Mouse (Mus musculus): Measurements from ENCODE around the gene Lyrm1. TPM values are rescaled to one million over a fixed set of nuclear protein-coding genes. Genes with fewer than 3 reads are reported as not detected.

Lyrm1 gene
- total and polyA plus RNA-seq, 3 experiments: 4.6 to 10.9 (median 7.9) TPM

DNA sequence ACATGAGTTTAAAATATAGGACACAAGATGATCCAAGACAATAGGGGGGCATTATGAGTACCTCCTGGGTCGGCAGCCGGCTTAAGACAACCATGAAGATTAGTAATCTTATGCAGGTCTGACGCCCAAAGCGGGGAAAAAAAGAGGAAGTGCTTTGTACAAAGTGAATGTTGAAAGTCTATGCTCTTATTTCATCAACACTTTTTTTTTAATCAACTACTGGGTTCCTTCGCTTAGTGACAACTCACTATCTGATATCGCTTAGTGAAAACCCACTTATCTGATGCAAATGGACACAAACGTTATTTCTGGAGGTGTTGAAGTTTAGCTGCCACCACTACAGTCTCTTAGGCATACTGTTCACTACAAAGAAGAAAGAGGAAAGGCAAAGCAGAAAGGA is 81.9 kb downstream of the Lyrm1 start:
- Histone ChIP-seq H3K9ac (ENCODE audit: insufficient read depth, low read depth) (no peak overlapping the region), H3K36me3 (replicated peaks in 1 of 2; ENCODE audit: control insufficient read depth in 1 of 2, insufficient read depth in 1 of 2, low read length in 1 of 2) (no peaks in the 10 kb centered on the region), H3K4me2 (ENCODE audit: insufficient read depth, low read depth, poor library complexity, severe bottlenecking) (no peak overlapping the region), H3K4me3 (replicated peaks in 1 of 3; ENCODE audit: low read depth in 2 of 3, low read length in 2 of 3, poor library complexity in 1 of 3) (no peak overlapping the region), H3K79me2 (replicated peaks; ENCODE audit: control insufficient read depth, extremely low read depth, insufficient read depth, poor library complexity, severe bottlenecking) (no peaks in the 10 kb centered on the region), H3K27me3 (replicated peaks) (no peaks in the 10 kb centered on the region), H3K27ac (ENCODE audit: insufficient read depth, low read depth) (no peak overlapping the region), H3K9me3 (replicated peaks; ENCODE audit: low read length) (peaks cover 4% of the 10 kb centered on the region), H3K4me1 (ENCODE audit: control insufficient read depth in 1 of 2, insufficient read depth in 2 of 2) (peaks cover 8 to 12% of the 10 kb centered on the region in 2 experiments; a peak in 3 of 4 replicates)
- TF ChIP-seq ELF1 (IDR thresholded peaks at IDR 0.05; ENCODE audit: low read depth, low read length): peak; percentile 21; the same call in 1 of the 2 replicates
- TF ChIP-seq ZNF384 (IDR thresholded peaks at IDR 0.05; ENCODE audit: low read depth, low read length): peak; percentile 85
- peak; percentile 46; the same call in 1 of the 2 replicates for TF ChIP-seq IRF4 (IDR thresholded peaks at IDR 0.05; ENCODE audit: low read depth, low read length)
- no peak for TF ChIP-seq MXI1 (IDR thresholded peaks at IDR 0.05; ENCODE audit: low read depth, low read length)
- TF ChIP-seq EP300 (IDR thresholded peaks at IDR 0.05; ENCODE audit: low read length): peak; percentile 52; the same call in 1 of the 2 replicates
- no peak for TF ChIP-seq RAD21 (IDR thresholded peaks at IDR 0.05; ENCODE audit: low read depth, low read length)
- dilution Hi-C loops (cut with MboI; ENCODE audit: extremely low pct_ligation_motif_present, extremely low pct_unique_long_range_greater_than_20kb, low sequenced_read_pairs): no loop called here
- in situ Hi-C loops (cut with MboI; ENCODE audit: low pct_ligation_motif_present, low pct_unique_long_range_greater_than_20kb, low sequenced_read_pairs): no loop called here
- peak; percentile 40 for DNase-seq (ENCODE audit: extremely low read depth)

DNA sequence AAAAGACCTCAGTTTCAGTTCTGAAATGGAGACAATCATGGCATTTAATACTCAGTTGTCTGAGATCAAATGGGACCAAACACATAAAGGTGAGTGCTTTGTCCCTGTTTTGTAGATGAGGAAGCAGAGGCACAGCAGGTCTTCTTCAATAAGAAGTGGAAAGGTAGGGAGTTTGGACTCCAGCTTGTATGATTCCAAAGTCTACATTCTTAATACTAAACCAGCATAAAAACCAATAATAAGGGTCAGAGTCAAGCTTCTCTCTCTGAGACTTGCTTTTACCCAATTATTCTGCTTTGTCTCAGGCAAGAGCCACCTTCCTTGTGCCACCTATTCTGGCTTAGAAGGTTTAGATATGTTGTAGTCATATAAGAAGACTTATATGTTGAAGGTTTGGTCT is 82.9 kb downstream of the Lyrm1 start:
- Histone ChIP-seq H3K36me3 (replicated peaks in 1 of 2; ENCODE audit: control insufficient read depth in 1 of 2, insufficient read depth in 1 of 2, low read length in 1 of 2) (no peaks in the 10 kb centered on the region), H3K79me2 (replicated peaks; ENCODE audit: control insufficient read depth, extremely low read depth, insufficient read depth, poor library complexity, severe bottlenecking) (no peaks in the 10 kb centered on the region), H3K4me2 (ENCODE audit: insufficient read depth, low read depth, poor library complexity, severe bottlenecking) (no peak overlapping the region), H3K4me3 (replicated peaks in 1 of 3; ENCODE audit: low read depth in 2 of 3, low read length in 2 of 3, poor library complexity in 1 of 3) (no peak overlapping the region), H3K9me3 (replicated peaks; ENCODE audit: low read length) (peaks cover 5% of the 10 kb centered on the region), H3K9ac (ENCODE audit: insufficient read depth, low read depth) (no peak overlapping the region), H3K4me1 (ENCODE audit: control insufficient read depth in 1 of 2, insufficient read depth in 2 of 2) (peaks cover 8 to 12% of the 10 kb centered on the region in 2 experiments; a peak in 3 of 4 replicates), H3K27ac (ENCODE audit: insufficient read depth, low read depth) (no peak overlapping the region), H3K27me3 (replicated peaks) (no peaks in the 10 kb centered on the region)
- no peak for DNase-seq (ENCODE audit: extremely low read depth)
- no peak for TF ChIP-seq USF2 (conservative IDR thresholded peaks at IDR 0.05; ENCODE audit: low read depth, low read length)
- TF ChIP-seq RAD21 (IDR thresholded peaks at IDR 0.05; ENCODE audit: low read depth, low read length): no peak
- TF ChIP-seq POLR2AphosphoS2 (IDR thresholded peaks at IDR 0.05; ENCODE audit: low read depth, low read length): no peak
- no peak for TF ChIP-seq E2F4 (IDR thresholded peaks at IDR 0.05; ENCODE audit: insufficient replicate concordance, low read depth, low read length)
- no peak for TF ChIP-seq ZNF384 (IDR thresholded peaks at IDR 0.05; ENCODE audit: low read depth, low read length)
- no peak for TF ChIP-seq CTCF (conservative IDR thresholded peaks at IDR 0.05 in 1 of 2, IDR thresholded peaks at IDR 0.05 in 1 of 2; ENCODE audit: low read depth in 2 of 2, low read length in 2 of 2)
- TF ChIP-seq MAFK (IDR thresholded peaks at IDR 0.05; ENCODE audit: insufficient replicate concordance, low read length): no peak
- in situ Hi-C loops (cut with MboI; ENCODE audit: low pct_ligation_motif_present, low pct_unique_long_range_greater_than_20kb, low sequenced_read_pairs) (no loop called here), dilution Hi-C loops (cut with MboI; ENCODE audit: extremely low pct_ligation_motif_present, extremely low pct_unique_long_range_greater_than_20kb, low sequenced_read_pairs) (no loop called here)

DNA sequence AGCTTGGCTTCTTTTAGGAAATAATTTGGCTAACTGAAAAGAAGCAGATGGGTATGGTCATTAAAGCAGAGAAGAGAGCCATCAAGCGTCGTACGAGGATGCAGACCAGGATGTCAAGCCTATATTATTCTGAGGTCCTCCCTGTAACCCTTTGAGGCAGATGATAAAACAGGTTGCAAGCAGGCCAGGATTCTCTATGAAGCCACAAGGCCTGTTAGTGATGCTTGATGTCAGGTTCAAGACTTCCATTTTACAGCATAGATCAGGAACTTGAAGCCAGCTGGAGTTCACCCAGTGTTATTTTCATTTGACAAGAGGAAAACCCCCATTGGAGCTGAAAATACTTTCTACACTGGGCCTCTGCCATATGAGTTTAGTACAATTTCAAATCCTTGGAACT is 84.5 kb downstream of the Lyrm1 start:
- Histone ChIP-seq H3K9me3 (replicated peaks; ENCODE audit: low read length) (peaks cover 5% of the 10 kb centered on the region), H3K27ac (ENCODE audit: insufficient read depth, low read depth) (no peak overlapping the region), H3K79me2 (replicated peaks; ENCODE audit: control insufficient read depth, extremely low read depth, insufficient read depth, poor library complexity, severe bottlenecking) (no peaks in the 10 kb centered on the region), H3K4me1 (ENCODE audit: control insufficient read depth in 1 of 2, insufficient read depth in 2 of 2) (peaks cover 8 to 12% of the 10 kb centered on the region in 2 experiments; a peak in 3 of 4 replicates), H3K27me3 (replicated peaks) (no peaks in the 10 kb centered on the region), H3K9ac (ENCODE audit: insufficient read depth, low read depth) (no peak overlapping the region), H3K4me3 (replicated peaks in 1 of 3; ENCODE audit: low read depth in 2 of 3, low read length in 2 of 3, poor library complexity in 1 of 3) (no peak overlapping the region), H3K36me3 (replicated peaks in 1 of 2; ENCODE audit: control insufficient read depth in 1 of 2, insufficient read depth in 1 of 2, low read length in 1 of 2) (no peaks in the 10 kb centered on the region), H3K4me2 (ENCODE audit: insufficient read depth, low read depth, poor library complexity, severe bottlenecking) (no peak overlapping the region)
- DNase-seq (ENCODE audit: extremely low read depth): no peak
- dilution Hi-C loops (cut with MboI; ENCODE audit: extremely low pct_ligation_motif_present, extremely low pct_unique_long_range_greater_than_20kb, low sequenced_read_pairs) (no loop called here), in situ Hi-C loops (cut with MboI; ENCODE audit: low pct_ligation_motif_present, low pct_unique_long_range_greater_than_20kb, low sequenced_read_pairs) (no loop called here)
- TF ChIP-seq JUND (conservative IDR thresholded peaks at IDR 0.05; ENCODE audit: low read depth, low read length) (no peak), MEF2A (IDR thresholded peaks at IDR 0.05; ENCODE audit: borderline replicate concordance, low read depth, low read length) (no peak), CHD1 (IDR thresholded peaks at IDR 0.05; ENCODE audit: low read depth, low read length) (no peak), POLR2AphosphoS2 (IDR thresholded peaks at IDR 0.05; ENCODE audit: low read depth, low read length) (no peak), MYC (IDR thresholded peaks at IDR 0.05; ENCODE audit: low read depth, low read length) (no peak), PAX5 (IDR thresholded peaks at IDR 0.05; ENCODE audit: low read length) (no peak), TBP (conservative IDR thresholded peaks at IDR 0.05; ENCODE audit: low read depth, low read length) (no peak), RAD21 (IDR thresholded peaks at IDR 0.05; ENCODE audit: low read depth, low read length) (no peak), NELFE (IDR thresholded peaks at IDR 0.05; ENCODE audit: low read depth, low read length) (no peak), E2F4 (IDR thresholded peaks at IDR 0.05; ENCODE audit: insufficient replicate concordance, low read depth, low read length) (no peak), ETS1 (conservative IDR thresholded peaks at IDR 0.05; ENCODE audit: low read depth, low read length) (no peak), GABPA (IDR thresholded peaks at IDR 0.05; ENCODE audit: insufficient replicate concordance, low read depth, low read length) (no peak), ELF1 (IDR thresholded peaks at IDR 0.05; ENCODE audit: low read depth, low read length) (no peak)

Data from CH12.LX (cell line).